Mouse (Mus musculus) mouse embryonic stem cell (cell line): Measurements from ENCODE around the gene Hspa8.

ENCODE experiments used
- in situ Hi-C, 2 experiments: fragments of 300-500 bp; cut with MboI; formaldehyde crosslinking; loops; 1 replicate in 1 of 2; 3 replicates in 1 of 2; pipeline ENCODE4 v1.14.3; 2019 to 2020; ENCODE audit warnings: low sequenced_read_pairs in 2 of 2, low pct_unique_long_range_greater_than_20kb in 1 of 2, mixed read lengths in 1 of 2; ENCODE audit not compliant: unreplicated experiment in 1 of 2

Gene Hspa8

DNA sequence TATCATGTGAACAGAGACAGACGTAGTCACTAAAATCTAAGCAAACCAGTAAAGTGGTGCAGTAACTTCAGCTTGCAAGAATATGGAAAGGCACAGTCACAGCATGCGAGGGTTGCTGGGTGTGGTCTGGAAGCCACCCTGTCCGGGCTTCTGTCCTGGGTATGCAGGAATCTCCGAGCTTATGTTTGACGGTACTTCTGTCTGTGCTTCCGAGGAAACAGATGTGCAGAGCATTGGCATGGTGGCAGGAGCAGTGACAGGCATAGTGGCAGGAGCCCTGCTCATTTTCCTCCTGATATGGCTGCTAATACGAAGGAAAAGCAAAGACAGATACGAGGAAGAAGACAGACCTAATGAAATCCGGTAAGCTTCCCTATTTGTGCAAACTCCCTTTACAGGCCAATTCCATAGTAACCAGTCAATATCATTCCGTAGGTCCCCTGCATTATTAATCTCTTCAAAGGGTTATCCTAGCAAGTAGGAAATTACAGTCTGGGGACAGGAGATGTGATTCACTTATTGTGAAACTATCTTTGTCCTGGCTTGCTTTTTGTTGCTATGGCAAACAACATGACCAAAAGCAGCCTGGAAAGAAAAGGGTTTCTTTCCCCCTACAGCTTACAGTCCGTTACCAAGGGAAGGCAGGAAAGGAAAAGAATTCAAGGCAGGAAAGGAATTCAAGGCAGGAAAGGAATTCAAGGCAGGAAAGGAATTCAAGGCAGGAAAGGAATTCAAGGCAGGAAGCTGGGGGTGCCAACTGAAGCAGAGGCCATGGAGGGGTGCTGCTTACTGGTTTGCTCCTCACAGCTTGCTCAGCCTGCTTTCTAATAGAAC lies 19.7 kb upstream of the Hspa8 start:
- in situ Hi-C loops = loop anchor here in 1 of 2 experiments (25.0 kb wide), 1 partner anchor 544 kb away; no protein-coding TSS in a partner anchor

DNA sequence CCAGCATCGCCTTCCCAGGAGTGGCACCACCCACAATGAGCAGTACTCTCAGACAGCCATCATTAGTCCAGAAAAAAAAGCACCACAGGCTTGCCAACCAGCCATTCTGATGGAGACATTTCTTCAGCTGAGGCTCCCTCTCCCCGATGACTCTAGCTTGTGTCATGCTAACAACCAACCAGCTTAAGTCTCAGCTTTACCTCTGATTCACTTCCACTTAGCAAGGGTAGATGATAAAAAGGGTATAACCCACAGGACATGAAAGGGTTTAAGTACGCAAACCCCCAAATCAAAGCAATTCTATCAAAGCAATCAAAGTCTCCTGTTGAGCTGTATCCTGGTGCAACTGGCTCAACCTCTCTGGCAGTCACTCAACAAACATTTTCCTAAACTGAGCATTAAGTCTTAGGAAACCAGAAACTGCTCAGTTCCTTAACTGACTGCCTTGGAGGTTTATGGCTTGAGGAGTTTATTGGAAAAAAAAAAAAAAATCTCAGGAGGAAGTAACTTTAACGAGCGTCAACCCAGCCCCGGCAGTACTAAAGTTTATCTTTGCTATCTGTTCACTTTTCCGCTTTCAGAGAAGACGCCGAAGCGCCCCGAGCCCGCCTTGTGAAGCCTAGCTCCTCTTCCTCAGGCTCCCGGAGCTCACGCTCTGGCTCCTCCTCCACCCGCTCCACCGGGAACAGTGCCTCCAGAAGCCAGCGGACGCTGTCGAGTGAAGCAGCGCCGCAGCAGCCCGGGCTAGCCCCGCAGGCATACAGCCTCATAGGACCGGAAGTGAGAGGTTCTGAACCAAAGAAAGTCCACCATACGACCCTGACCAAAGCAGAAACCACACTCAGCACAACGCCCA lies 18.8 kb upstream of the Hspa8 start:
- in situ Hi-C loops = loop anchor here in 1 of 2 experiments (25.0 kb wide), 1 partner anchor 545 kb away; no protein-coding TSS in a partner anchor

DNA sequence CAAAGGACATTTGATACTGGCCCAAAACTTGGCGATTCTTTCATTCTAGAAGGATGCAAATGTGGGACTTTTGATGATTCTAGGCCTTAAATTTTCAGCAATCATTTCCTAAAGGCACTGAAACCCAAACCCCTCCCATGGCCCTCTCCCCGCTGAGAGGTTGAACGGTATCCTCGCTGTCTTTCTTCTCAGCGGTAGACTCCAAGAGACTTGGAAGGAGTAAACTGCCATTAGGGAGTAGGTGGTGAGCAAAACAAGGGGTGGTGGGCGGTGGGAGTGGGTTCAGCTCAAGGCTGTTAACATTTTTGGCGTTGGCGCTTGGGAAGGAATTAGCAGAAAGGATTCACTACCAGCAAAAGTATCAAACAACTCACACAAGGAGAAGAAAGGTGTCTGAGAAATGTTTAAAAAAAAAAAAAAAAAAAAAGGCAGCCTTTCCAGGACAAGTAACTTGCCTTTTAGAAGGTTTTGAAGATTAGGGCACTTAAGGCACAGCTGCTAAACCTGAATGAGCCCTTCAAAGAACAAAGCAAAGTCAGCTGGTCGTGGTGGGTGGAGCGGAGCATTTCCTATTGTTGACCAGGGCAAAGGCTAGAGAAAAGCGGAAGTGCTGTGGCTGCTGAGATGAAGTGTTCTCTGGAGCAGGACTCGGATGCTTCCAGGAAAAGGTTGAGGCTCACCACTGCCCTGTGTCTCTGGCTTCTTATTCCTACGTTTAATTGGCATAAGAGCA lies 17.0 kb upstream of the Hspa8 start:
- in situ Hi-C loops = loop anchor here in 1 of 2 experiments (25.0 kb wide), 1 partner anchor 547 kb away; no protein-coding TSS in a partner anchor

DNA sequence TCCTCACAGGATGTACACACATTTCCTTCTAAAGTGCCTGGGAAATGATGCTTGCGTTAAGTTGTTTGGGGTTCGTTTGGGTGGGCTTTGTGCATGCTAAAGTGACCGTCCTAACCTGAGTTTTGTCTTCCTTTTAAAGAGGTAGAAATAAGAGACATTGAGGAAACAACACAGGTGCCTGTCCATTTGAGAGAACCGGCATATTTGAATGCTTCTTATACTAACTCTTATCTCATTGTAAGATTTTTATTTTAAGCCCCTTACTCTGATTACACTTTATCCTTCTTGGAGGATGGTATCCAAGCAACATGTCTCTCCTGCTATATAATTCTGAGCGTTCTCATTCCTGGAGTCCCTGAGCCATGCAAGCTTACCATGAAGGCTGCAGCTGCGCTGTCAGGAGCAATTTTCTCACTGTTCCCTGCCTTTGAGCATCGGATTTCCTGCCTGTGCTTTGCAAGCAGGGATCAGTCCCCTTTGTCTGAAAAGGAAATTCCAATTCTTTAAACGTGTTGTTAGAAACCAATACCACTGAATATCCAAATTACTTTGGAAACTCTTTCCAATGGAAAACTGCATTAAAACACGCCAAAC lies 16.3 kb upstream of the Hspa8 start:
- in situ Hi-C loops = loop anchor here in 1 of 2 experiments (25.0 kb wide), 1 partner anchor 547 kb away; no protein-coding TSS in a partner anchor

GRCm38 (mm10) chr9:40785452-40785851 lies 15.3 kb upstream of the Hspa8 start:
- in situ Hi-C loops = loop anchor here in 1 of 2 experiments (25.0 kb wide), 1 partner anchor 548 kb away; no protein-coding TSS in a partner anchor

DNA sequence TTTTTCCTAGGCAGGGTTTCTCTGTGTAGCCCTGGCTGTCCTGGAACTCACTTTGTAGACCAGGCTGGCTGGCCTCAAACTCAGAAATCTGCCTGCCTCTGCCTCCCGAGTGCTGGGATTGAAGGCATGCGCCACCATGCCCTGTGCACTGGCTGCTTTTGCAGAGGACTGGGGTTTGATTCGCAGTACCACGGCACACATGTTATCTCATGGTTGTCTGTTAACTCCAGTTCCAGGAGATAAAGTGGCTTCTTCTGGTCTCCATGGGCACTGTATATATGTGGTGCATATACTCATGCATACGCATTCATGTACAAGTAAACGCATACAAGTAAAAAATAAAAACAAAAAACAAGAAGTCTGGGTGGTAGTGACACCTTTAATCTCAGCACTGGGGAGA lies 14.0 kb upstream of the Hspa8 start:
- in situ Hi-C loops = loop anchor here in 1 of 2 experiments (25.0 kb wide), 1 partner anchor 550 kb away; no protein-coding TSS in a partner anchor

- in situ Hi-C loops = loop anchor here in 1 of 2 experiments (25.0 kb wide), 1 partner anchor 555 kb away; no protein-coding TSS in a partner anchor
Observed at GRCm38 (mm10) chr9:40791864-40792633, 8.7 kb upstream of the Hspa8 start.

GRCm38 (mm10) chr9:40793581-40793980 lies 7.2 kb upstream of the Hspa8 start:
- in situ Hi-C loops = loop anchor here in 1 of 2 experiments (25.0 kb wide), 1 partner anchor 556 kb away; no protein-coding TSS in a partner anchor

GRCm38 (mm10) chr9:40794251-40794650 lies 6.5 kb upstream of the Hspa8 start:
- in situ Hi-C loops = loop anchor here in 1 of 2 experiments (25.0 kb wide), 1 partner anchor 557 kb away; no protein-coding TSS in a partner anchor

DNA sequence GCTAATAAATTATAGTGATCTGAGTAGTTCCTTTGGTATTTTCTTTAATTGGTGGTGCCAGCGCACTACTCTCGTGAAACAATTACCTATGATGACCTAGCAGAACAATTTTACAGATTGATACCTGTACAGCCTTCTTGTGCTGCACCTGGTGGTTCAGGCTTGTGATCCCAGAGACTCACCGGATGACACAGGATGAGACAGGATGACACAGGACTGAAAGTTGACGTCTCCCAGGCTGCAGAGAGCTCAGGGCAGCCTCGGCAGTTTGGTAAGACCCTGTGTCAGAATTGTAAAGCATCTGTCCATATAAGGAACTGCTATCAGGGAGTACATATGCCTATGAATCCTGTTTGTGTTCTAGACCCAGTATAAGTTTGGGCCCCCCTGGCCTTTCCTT lies 5.9 kb upstream of the Hspa8 start:
- in situ Hi-C loops = loop anchor here in 1 of 2 experiments (25.0 kb wide), 1 partner anchor 558 kb away; no protein-coding TSS in a partner anchor

DNA sequence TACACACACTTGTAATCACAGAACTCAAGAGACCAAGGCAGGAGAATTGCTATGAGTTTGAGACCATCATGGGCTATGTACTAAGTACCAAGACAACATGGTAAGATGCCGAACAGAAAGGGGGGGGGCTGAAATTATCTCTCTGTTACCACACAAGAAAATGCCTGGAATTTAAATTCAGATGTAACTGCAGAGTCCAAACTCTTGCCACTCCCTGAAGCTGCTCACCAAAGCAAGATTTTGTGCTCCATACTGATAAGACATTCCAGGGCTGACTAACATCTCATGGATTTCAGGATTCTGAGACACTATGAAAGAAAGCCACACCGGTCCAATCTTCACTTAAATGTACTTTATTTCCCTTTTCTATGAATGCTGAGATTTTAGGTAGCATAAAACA lies 5.2 kb upstream of the Hspa8 start:
- in situ Hi-C loops = loop anchor here in 1 of 2 experiments (25.0 kb wide), 1 partner anchor 558 kb away; no protein-coding TSS in a partner anchor

DNA sequence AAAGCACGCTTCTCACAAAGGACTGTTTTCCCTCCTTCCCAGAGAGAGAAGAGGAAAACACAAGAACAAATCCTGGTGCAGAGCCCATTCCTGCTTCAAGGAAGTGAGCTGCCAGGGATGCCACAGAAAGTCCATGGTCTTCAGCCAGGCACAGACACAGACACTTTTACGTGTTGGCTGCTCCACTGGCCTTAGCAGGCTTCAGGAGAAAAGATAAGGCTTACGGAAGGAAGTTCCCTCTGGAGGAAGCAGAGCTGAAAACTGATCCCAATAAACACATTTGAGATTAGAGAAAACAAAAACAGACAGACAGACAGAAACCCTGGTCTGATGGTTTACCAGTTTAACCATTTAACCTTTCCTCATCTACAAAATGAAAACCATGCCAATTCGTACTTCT lies 4.7 kb upstream of the Hspa8 start:
- in situ Hi-C loops = loop anchor here in 1 of 2 experiments (25.0 kb wide), 1 partner anchor 559 kb away; no protein-coding TSS in a partner anchor

- in situ Hi-C loops = loop anchor here in 1 of 2 experiments (25.0 kb wide), 1 partner anchor 561 kb away; no protein-coding TSS in a partner anchor
Observed at GRCm38 (mm10) chr9:40798247-40798960, 2.4 kb upstream of the Hspa8 start.

- in situ Hi-C loops = loop anchor here in 1 of 2 experiments (25.0 kb wide), 1 partner anchor 562 kb away; no protein-coding TSS in a partner anchor
Observed at GRCm38 (mm10) chr9:40799112-40799511, 1.7 kb upstream of the Hspa8 start.

GRCm38 (mm10) chr9:40799837-40800501 lies 815 bp upstream of the Hspa8 start:
- in situ Hi-C loops = loop anchor here in 1 of 2 experiments (5.0 to 25.0 kb wide), 2 partner anchors 33 to 563 kb away; no protein-coding TSS in a partner anchor
